Mouse (Mus musculus) macrophage (primary cell): ENCODE data around the gene Slc12a7. TPM values are rescaled to one million over a fixed set of nuclear protein-coding genes. Genes with fewer than 3 reads are reported as not detected.
A peak's percentile ranks its signal among the peaks of the same experiment; 100 is the strongest.

Experiments
- H3K27ac ChIP-seq: fragments of 350-480 bp; formaldehyde crosslinking; 2 replicates; pipeline ENCODE4 v1.9.0; 2021
- H3K36me3 ChIP-seq: fragments of 350-480 bp; formaldehyde crosslinking; 2 replicates; pipeline ENCODE4 v1.9.0; 2021; ENCODE audit errors: inconsistent target
- H3K4me3 ChIP-seq: fragments of 350-480 bp; formaldehyde crosslinking; 2 replicates; pipeline ENCODE4 v1.9.0; 2021; ENCODE audit errors: inconsistent target
- H3K79me2 ChIP-seq: fragments of 350-480 bp; formaldehyde crosslinking; 2 replicates; pipeline ENCODE4 v1.9.0; 2021; ENCODE audit errors: inconsistent target
- whole genome bisulfite sequencing: methylation state at CpG from one replicate; pipeline ENCODE4 v1.1.7; 2026; ENCODE audit warnings: inconsistent platforms; ENCODE audit not compliant: missing documents; 5-methylcytosine and 5-hydroxymethylcytosine counted together
- polyA plus RNA-seq: library from polyadenylated mRNA; stranded (reverse); fragments of 250-400 nt; gene quantifications from 3 replicates; pipeline ENCODE4 v1.2.4, GENCODE M21; 2018; ENCODE audit warnings: inconsistent platforms

The Slc12a7 gene
- polyA plus RNA-seq, 1 experiment from 2014 or later, result 26.2 TPM

GRCm38 (mm10) chr13:73792176-73792575 lies 59.3 kb downstream of the Slc12a7 start:
- Histone ChIP-seq H3K36me3 (peaks cover 59% of the 10 kb centered on the region; the same call in 1 of the 2 replicates), H3K4me3 (no peak overlapping the region), H3K79me2 (no peaks in the 10 kb centered on the region), H3K27ac (no peak overlapping the region)
- WGBS, result 84% methylated on average over 4 of the region's 4 CpGs

DNA sequence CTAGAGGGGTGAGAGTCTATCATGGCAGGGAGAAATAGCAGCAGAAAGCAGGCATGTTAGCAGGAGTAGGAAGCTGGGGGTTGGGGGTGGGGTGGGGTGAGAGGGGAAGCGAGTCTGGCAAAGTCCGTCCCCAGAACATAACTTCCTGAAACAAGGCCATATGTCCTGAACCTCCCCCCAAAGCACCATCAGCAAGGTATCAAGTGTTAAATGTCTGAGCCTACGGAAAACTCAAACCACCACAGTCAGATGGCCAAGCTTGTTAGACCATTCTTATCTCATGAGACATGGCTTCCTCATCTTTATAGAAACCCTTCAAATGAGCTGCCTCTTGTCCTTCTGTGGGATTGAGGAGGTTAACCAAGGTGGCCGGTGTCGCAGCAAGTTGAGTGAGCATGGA lies 60.3 kb downstream of the Slc12a7 start:
- Histone ChIP-seq H3K27ac (no peak overlapping the region), H3K4me3 (no peak overlapping the region), H3K36me3 (peaks cover 67% of the 10 kb centered on the region), H3K79me2 (no peaks in the 10 kb centered on the region)
- 84% methylated on average over 5 of the region's 5 CpGs for WGBS

- WGBS, result 92% methylated on average over 5 of the region's 5 CpGs
- peaks cover 56% of the 10 kb centered on the region for H3K36me3 ChIP-seq
- H3K79me2 ChIP-seq, result no peaks in the 10 kb centered on the region
- no peak overlapping the region for H3K4me3 ChIP-seq
- no peak overlapping the region for H3K27ac ChIP-seq
These were observed 66.2 kb downstream of the Slc12a7 start for GRCm38 (mm10) chr13:73799110-73799509.

DNA sequence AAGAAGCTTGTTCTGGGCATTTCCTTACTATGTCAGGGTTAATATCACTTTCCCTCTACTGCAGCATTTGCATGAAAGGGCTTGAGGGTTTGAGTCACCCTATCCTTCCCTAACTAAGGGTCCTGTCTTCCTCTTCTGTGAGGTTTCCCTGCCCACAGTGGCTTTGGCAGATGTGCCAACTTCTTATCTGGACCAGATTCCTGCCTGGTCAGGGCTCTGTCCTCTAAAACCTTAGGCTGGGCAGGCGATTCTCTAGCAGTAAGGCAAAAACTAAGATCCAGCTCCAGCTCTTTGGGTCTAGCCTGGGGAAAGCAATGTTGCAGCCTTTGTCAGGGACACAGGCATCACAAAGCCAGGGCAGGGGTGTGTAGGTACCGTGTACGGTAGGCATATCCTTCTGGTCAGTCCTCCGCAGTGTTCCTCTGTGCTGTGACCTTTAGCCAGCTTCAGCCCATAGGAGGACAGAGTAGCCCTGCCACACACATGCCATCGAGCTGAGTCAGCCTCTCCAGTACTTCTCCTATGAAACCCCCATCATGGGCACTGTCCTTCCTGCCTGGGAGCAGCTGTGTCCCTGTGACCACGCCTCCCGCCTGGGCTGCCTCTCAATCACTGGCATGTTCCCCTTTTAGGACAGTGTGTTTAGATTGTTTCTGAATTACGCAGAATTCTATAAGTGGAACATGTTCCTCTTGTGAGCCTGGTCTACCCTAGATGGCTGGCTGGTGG lies 70.7 kb downstream of the Slc12a7 start:
- WGBS, result 8% methylated on average over 8 of the region's 8 CpGs
- H3K4me3 ChIP-seq, result no peak overlapping the region
- peaks cover 30% of the 10 kb centered on the region for H3K36me3 ChIP-seq
- no peaks in the 10 kb centered on the region for H3K79me2 ChIP-seq
- peak overlapping the region; percentile 99 for H3K27ac ChIP-seq

- Histone ChIP-seq H3K27ac (peak overlapping the region; percentile 99), H3K79me2 (no peaks in the 10 kb centered on the region), H3K4me3 (no peak overlapping the region), H3K36me3 (peaks cover 30% of the 10 kb centered on the region)
- 96% methylated on average over 5 of the region's 5 CpGs for WGBS
These were observed 72.0 kb downstream of the Slc12a7 start for GRCm38 (mm10) chr13:73804914-73805313.

DNA sequence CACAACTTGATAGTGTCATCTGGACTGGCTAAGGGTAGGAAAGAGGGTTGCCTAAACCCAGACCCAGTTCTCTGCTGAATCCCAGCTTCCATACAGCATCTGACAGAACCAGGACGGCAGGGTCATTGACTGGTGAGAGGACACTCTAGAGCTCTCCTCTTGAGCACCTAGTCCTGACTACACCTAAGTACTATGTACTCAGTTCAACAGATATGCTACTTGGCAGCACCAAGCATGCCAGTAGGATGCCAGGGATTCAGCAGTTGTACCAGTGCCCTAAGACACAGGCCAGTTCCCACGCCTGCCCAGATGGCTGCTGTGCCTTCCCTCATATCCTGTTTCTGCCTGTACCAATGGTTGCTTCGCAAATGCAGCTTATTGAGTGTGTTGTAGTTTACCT lies 80.0 kb downstream of the Slc12a7 start:
- 94% methylated on average over 3 of the region's 3 CpGs for WGBS
- Histone ChIP-seq H3K79me2 (no peaks in the 10 kb centered on the region), H3K27ac (no peak overlapping the region), H3K4me3 (no peak overlapping the region), H3K36me3 (peaks cover 61% of the 10 kb centered on the region; the same call in 1 of the 2 replicates)

DNA sequence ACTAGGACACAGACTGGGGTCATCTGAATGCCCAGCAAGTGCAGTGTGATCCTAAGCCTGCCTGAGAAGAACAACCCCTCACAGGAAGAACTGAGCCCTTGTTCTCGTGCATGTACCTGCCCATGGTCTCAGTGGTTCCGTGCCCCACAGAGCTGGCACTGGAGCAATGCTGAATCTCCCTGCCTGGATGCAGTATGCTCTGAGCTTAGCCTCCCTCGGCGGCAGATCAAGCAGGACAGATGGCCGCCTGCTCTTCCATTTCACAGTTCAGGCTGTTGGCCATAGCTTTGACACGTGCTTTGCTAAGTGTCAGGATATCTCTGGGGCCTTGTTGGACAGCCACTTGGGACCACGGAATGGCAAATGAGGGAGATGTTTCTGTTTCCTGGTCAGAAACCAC lies 81.3 kb downstream of the Slc12a7 start:
- no peaks in the 10 kb centered on the region for H3K79me2 ChIP-seq
- H3K27ac ChIP-seq, result no peak overlapping the region
- WGBS, result 92% methylated on average over 7 of the region's 7 CpGs
- H3K4me3 ChIP-seq, result no peak overlapping the region
- peaks cover 54% of the 10 kb centered on the region; the same call in 1 of the 2 replicates for H3K36me3 ChIP-seq

DNA sequence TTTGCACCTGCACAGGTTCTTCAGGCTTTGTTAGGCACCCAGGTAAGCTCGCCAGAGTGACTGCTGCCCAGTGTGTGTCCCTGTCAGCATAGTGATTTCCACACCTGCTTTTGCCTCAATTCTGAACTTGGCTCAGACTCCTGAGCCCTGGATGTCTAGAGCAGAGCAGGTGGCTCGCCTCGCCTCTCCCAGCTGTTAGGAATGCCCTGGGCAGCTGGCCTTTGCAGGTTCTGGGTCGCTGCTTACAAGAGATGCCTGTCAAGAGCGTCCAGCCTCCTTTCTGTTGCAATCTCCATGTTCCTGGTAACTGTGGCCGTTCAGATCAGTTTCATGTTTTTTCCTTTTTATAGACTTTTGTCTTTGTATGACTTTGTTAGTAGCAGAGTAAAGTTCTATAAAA lies 83.4 kb downstream of the Slc12a7 start:
- H3K27ac ChIP-seq, result no peak overlapping the region
- no peak overlapping the region for H3K4me3 ChIP-seq
- H3K36me3 ChIP-seq, result peaks cover 32% of the 10 kb centered on the region; the same call in 1 of the 2 replicates
- H3K79me2 ChIP-seq, result no peaks in the 10 kb centered on the region
- WGBS, result 89% methylated on average over 6 of the region's 6 CpGs

DNA sequence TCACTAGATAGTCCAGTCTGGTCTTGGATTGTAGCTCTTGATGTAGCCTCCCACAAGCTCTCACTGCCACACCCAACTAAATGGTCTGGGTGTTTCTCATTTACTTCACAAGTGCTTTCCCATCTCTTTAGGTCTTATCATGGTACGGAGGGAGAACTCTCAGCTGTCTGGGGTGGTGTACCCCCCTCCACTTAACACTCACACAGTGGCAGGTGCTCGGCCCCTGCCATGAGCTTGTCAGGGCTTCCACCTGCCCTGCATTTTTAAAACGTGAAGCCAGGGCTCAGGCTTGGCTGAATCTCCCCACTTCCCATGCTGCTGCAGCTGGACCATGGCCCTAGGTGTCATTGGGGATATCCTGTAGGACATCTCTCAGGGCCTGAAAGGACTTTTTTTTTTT lies 86.0 kb downstream of the Slc12a7 start:
- peaks cover 20% of the 10 kb centered on the region; the same call in 1 of the 2 replicates for H3K36me3 ChIP-seq
- H3K79me2 ChIP-seq, result no peaks in the 10 kb centered on the region
- H3K4me3 ChIP-seq, result no peak overlapping the region
- H3K27ac ChIP-seq, result no peak overlapping the region
- WGBS, result 74% methylated on average over 3 of the region's 3 CpGs

- Histone ChIP-seq H3K79me2 (no peaks in the 10 kb centered on the region), H3K4me3 (no peak overlapping the region), H3K27ac (no peak overlapping the region), H3K36me3 (no peaks in the 10 kb centered on the region)
- 91% methylated on average over 7 of the region's 7 CpGs for WGBS
These were observed 88.4 kb downstream of the Slc12a7 start for GRCm38 (mm10) chr13:73821251-73821650.

DNA sequence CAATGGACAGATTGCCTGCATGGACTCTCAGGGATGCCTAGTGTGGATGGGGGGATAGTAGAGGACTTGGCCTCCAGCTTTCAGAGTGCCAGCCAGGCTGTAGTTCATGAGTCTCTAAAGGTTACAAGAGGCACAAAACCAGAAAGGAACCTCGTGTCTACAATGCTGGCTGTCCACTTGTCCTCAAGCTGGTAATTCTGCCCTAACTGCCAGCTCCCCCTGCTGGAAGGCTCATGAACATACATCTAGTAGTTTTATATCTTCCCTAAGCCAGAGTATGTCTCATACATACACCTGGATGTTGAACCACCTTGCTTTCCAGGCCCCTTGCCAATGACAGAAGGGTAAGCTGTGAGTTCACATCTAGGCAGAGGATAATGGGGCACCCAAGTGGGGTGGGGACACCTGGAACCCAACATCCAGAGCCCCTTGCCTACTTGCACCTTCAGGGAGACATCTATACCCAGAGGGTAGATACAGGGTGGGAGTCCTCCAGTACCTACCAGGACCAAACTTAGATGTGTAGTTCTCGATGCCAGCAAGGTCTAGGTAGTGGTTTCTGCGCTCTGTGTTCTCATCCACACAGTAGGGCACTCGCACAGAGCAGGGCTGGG lies 89.4 kb downstream of the Slc12a7 start:
- Histone ChIP-seq H3K79me2 (no peaks in the 10 kb centered on the region), H3K36me3 (no peaks in the 10 kb centered on the region), H3K4me3 (no peak overlapping the region), H3K27ac (no peak overlapping the region)
- 58% methylated on average over 4 of the region's 4 CpGs for WGBS

GRCm38 (mm10) chr13:73823711-73824110 lies 90.8 kb downstream of the Slc12a7 start:
- WGBS, result 89% methylated on average over 6 of the region's 6 CpGs
- no peak overlapping the region for H3K27ac ChIP-seq
- no peaks in the 10 kb centered on the region for H3K36me3 ChIP-seq
- H3K4me3 ChIP-seq, result no peak overlapping the region
- H3K79me2 ChIP-seq, result no peaks in the 10 kb centered on the region

- 87% methylated on average over 8 of the region's 8 CpGs for WGBS
- Histone ChIP-seq H3K79me2 (no peaks in the 10 kb centered on the region), H3K27ac (no peak overlapping the region), H3K36me3 (no peaks in the 10 kb centered on the region), H3K4me3 (no peak overlapping the region)
These were observed 94.3 kb downstream of the Slc12a7 start for GRCm38 (mm10) chr13:73827243-73827642.

GRCm38 (mm10) chr13:73831486-73831885 lies 98.6 kb downstream of the Slc12a7 start:
- Histone ChIP-seq H3K36me3 (no peaks in the 10 kb centered on the region), H3K27ac (no peak overlapping the region), H3K79me2 (no peaks in the 10 kb centered on the region), H3K4me3 (no peak overlapping the region)
- 10% methylated on average over 2 of the region's 2 CpGs for WGBS

DNA sequence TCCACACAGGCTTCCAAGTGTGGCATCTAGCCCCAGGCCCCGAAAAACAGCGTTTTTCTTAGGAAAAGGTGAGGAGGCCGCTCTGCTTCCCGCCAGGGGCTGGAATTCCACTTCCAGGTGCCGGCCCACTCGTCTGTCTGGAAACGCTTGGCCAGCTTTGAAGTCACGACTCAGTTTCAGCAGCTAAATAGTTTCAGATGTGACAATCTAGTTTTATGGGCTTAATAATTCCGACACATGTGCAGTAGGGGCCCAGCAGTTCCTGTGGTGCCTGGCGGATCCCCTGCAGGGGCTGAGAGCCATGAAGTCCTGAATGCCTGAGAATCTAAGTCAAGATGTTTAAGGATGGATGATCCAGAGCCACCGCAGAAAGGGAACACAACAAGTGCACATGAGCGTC lies 100.9 kb downstream of the Slc12a7 start:
- no peaks in the 10 kb centered on the region for H3K36me3 ChIP-seq
- H3K4me3 ChIP-seq, result no peak overlapping the region
- 80% methylated on average over 12 of the region's 12 CpGs for WGBS
- no peak overlapping the region for H3K27ac ChIP-seq
- no peaks in the 10 kb centered on the region for H3K79me2 ChIP-seq
